Mouse (Mus musculus) CD8-positive naive resting alpha-beta T cell, adult 2 months (primary cell): ENCODE data around the gene Them4.
"Not testable (repeated sequence)": the region's sequence is repeated elsewhere in the genome, so short reads cannot be mapped to it uniquely, and the experiment has no call there.

ENCODE experiments used
- DNase-seq, 2 experiments: peaks; one replicate each; pipeline ENCODE4 v3.0.0; 2022; ENCODE audit warnings: low read depth in 2 of 2, low spot score in 2 of 2

The Them4 gene

DNA sequence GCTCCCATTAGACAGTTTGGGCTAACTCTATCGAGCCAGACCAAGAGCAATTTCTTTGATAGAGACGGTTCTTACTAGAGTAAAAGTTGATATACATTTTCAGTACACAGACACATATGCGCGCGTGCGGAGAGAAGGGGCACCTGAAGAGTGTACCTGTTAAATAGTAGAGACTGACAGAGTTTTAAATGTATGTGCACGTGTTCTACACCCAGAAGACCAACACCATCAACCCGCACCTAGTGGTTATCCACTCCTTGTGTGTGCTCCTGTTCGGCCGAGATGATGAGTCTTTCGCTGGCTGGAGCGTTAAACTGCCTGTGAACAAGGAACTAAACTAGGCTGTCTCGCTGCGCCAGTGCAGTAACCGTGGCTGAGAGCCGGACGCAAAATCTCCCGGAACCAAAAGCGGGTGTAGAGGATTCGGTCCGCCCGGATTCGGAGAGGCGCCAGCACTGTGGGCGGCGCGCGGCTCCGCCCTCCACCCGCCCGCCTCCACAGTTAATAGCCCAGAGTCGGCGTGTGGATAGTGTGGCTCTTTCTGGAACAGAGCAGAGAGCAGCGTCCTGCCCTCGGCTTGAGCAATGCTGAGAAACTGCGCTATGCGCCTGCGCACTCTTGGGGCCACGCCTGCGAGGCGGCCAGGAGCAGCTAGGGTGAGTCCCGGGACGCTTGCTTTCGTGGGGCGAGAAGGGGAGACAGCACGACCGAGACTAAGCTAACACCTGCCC is at the start of gene Them4:
Gene Them4 (plus strand): TSS at position 457 of the 731 bp plus-strand sequence.
- DNase-seq, result peak; percentile 78

DNA sequence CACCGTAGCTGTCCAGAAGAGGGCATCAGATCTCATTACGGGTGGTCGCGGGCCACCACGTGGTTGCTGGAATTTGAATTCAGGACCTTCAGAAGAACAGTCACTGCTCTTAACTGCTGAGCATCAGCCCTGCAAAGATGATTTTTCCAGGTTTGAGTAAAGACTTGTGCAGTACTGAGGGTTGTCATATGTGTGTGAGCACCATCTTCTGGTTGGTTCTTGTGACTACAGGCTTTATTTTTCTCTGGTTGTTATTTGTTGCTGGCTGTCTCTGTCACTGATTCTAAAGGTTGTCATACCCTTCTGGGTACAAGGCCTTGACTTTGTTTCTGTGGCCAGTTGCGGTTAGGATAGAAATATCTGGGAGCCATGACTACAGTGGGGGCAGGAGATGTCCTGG is 49.3 kb upstream of the Them4 start:
- DNase-seq, result no peak

DNA sequence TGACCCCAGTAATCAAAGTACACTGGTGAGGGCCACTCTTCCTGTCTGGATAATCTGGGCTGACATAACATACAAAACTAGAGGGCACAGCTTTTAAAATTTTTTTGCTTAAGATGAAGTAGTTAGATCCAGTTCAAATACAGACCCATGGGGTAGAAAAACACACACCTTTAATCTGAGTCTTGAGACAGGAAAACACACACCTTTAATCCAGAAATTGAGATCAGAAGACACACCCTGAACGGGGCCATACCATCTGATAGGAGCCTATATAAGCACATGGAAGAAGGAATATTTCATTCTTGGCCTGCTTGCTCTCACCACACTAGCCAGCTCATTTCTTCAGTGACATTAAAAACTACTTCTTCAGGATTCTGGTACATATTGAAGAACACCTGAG is 46.2 kb upstream of the Them4 start, which contains the start of gene Gm4778:
Gene Gm4778 (plus strand): TSS at position 301 of the 400 bp plus-strand sequence.
- DNase-seq, result not testable (repeated sequence)

DNA sequence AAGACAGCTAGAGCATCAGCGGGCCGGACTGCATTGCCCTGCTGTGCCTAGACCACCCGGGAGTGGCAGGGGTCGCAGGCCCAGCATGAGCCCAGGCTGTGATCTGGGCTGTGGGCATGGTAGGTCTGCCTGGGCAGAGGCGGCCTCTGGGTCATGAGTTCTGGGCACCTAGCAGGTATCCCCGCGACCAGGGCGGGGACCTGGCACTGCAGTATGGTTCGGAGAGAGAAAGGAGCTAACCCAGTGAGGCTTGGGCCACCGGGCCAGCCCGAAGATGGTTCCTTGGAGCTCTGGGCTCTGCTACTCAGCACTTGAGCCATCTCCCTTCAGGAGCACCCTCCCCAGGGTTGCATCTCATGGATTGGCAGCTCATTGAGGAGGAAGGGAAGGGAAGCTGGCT is 33.9 kb upstream of the Them4 start:
- no peak for DNase-seq

DNA sequence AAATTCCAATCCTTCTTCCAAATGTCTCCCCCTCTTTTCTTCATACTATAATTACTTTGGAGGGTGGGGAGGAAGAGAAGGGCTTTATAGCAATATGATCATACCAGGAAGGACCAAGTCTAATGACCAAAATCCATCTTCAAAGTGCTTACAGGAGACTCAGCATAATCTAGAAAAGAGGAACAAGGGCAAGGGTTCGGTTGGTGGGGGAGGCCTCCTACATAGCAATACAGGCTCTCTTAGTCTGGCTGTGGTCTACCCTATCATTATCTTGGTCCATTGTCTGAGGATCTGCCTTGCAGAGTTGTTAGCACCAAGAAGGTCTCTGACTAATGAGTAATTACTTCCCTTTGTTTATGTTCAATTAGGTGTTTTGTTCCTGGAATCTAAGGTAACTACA is 4.4 kb upstream of the Them4 start:
- DNase-seq, result no peak

DNA sequence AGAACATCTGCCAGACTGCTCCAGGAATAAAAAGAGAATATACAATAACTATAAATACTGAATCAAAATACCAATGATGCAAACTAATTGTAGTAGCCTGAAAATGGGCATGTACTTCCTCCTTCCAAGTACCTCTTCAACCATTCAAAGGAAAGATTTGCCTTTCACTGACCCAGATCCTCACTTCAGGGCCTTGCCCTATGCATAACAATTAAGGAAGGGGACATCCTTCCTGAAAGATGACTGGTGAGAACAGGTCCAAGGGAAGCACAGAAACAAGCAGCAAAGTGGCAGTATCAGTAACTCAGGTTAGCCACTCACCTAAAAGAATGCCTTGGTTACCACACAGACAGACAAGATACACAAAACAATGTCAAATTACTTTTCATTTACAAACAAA is 2.9 kb upstream of the Them4 start:
- no peak for DNase-seq

DNA sequence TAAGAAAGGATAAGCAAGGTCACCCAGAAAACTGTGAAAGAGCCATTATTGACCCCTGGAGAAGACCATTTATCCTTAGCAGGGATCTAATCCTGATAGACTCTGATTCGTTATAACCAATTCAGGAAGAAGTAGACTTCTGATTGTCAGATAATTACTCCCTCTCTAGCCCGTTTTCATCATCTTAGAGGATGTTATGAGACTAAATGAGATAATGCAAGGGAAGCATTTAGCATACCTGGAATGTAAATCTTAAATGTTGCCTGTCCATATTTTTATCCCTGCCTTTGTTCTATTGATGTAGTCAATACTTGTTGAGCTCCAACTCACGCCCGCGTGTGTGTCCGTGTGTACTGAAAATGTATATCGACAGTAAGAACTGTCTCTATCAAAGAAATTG is 602 bp downstream of the Them4 start:
- no peak for DNase-seq

DNA sequence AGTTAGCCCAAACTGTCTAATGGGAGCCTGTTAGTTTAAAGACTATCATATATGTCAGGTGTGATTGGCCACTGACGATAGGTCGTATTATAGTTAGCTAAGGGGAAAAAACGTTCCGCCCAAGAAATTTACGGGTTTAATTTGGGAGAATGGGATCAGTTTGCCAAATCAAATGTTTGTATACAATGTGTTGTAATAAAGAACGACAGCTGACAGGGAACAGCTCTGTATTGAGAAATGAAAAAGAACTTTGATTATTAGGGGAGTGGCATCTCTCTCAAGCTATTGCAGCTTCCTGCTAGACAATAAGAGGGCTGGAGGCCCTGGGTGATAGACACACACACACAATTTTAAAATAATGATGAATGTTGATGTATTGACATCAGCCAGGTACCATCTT is 1.0 kb downstream of the Them4 start:
- no peak for DNase-seq

DNA sequence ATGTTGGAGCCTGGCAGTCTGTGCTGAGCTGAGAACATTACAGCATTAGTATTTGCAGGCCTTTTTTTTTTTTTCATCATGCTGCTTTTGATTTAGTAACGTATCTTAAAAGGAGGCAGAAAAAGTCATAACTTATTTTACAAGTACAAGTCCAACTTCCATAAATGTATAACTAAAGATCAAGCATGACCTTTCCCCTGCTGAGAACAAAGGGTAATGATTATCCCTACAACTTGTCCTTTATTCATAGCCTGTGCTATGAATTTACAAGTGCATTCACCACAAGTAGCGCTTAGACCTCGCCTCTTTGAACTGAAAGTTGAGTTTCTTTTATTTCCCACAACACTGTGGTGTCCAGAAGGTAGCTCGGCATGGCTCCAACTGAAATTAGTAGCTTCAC is 1.5 kb downstream of the Them4 start:
- DNase-seq, result no peak

DNA sequence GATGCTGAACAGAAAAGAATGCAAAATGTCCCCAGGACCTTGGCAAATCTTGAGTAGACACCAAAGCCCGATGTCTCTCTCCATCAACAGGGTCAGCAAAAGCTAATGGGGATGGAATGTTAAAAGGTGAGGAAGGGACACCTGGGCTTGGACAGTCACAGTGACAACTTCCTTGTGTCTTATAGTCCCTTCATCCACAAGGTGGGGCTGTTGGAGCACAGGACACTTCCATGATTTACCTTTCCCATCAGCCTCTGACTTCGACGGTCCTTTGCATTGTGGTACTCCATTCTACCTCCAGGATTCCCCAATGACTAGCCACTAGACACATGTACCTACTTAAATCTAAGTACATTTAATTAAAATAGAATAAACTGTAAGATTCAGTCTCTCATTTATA is 18.8 kb downstream of the Them4 start:
- DNase-seq, result no peak

DNA sequence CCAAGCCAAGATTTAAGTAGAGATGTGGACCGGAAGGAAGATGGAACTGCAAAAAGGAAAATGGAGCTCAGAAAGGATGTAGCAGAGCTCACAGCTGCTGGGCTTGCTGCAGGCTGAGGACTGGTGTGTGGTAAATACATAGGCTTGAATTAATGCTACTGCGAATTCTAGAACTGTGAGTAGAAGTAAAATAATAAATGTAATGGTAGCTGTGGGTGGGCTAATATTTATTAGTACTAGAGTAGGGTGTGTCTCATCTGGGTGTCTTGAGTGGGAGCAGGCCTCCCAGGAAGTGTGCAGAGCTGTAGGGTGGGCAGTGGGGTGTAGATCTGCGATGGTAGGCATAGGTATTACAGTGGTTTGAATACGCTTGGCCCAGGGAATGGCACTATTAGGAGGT is 24.6 kb downstream of the Them4 start:
- DNase-seq, result no peak

DNA sequence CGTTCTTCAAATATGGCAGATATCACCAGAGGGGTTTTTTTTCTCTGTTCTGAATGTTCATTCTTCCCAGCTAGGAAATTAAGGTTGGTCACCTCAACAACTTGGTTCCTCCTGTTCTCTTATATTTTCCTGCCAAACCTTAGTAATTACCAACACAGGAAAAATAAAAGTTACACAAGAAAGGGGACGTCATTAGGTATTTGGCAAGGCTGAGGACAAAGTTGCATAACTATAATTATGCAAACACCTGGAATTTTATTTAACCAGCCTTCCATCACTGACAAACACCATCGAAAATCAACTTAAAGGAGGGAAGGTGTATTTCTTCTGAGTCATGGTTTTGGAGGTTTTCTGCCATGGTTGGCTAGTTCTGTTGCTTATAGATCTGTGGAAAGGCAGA is 28.6 kb downstream of the Them4 start:
- no peak for DNase-seq

DNA sequence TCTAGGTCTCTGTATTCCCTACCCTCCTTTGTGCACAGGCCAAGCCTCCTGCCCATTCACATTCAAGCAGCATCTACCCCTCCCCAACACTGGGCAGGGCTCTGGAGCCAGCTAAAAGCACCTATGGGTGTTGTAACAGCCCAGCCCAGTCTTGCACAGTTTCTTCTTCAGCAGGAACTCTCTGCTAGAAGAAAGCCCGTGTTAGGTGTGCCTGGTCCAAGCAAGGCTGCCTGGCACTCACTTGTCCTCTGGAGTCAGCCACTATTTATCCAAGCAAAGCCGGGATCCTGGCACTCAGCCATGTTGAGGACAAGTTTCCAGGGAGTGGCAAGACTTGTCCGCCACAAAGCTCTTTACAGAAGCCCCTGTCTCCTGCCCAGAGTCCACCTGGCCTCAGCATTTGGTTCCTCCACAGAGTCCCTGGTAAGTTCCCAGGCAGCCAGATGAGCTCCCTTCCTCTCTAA is 32.1 kb downstream of the Them4 start, which contains the start of gene Them5:
Gene Them5 (plus strand): TSS at position 141 of the 464 bp plus-strand sequence.
- DNase-seq, result no peak

DNA sequence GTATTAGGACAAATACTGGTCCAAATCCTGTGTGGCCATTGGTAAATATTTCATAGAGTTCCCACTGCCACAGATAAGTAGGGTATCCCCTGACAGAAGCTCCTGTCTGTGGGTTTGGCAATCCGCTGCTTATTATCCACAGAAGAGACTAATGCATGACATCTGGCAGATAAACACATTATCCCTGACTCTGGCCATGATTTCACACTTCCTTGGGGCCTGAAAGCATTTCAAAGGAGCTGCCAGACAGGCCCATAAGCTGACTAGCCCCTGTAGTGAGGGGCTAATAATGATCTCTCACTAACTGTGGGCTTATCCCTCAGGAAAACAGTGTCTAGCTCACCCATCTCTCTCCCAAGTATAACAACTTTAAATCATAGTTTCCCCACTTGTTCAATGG is 32.7 kb downstream of the Them4 start:
- no peak for DNase-seq

DNA sequence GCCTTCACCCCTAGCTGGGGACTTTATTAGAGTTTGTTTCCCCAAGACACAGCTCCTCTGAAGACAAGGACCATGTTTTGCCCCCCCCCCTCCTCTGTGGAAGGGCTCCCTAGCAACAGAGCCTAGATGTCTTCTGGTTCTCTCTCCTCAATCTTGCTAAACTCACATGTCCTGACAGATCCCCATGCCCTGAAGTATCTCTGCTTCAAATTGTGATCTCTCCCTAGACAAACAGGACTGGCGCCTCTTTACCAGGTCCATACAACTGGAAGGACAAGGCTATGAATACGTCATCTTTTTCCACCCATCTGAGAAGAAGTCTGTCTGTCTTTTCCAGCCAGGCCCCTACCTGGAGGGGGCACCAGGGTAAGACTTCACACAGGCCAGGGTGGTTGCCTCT is 34.3 kb downstream of the Them4 start:
- no peak for DNase-seq

DNA sequence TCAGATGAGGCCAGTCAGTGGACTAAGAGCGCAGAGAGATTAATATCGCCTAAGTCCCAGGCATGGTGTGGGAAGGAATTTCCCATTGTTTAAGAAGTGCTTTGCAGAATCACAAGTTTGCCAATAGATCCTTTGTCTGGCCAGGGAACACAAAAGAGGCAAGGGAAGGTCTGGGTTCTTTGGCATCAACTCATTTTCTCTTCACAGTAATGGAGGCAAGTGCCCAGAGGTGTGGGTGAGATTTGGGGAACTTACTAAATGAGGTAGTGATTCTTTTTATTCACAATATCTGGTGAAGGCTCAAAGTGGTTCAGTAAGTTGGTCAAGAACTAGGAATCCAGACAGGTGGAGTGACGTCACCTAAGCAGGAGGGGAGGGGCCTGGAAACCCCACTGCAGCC is 35.0 kb downstream of the Them4 start:
- DNase-seq, result no peak

DNA sequence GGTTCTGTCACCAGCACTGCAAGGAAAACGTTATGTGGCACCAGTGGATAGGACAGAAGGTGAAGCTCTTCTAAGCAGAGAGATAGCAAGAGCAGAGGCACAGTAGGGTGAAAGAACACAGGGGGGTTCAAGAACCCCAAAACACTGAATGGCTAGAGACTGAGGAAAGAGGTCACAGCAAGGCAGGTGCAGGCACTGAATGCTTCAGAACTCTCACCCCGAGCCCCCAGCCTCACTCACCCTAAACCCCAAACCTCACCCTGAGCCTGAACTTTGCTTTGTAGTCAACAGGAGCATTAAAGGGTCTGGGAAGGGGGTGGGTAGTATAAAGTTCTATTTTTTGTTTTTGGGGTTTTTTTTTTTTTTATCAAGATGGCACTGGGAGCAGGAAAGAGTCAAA is 38.3 kb downstream of the Them4 start:
- no peak for DNase-seq

DNA sequence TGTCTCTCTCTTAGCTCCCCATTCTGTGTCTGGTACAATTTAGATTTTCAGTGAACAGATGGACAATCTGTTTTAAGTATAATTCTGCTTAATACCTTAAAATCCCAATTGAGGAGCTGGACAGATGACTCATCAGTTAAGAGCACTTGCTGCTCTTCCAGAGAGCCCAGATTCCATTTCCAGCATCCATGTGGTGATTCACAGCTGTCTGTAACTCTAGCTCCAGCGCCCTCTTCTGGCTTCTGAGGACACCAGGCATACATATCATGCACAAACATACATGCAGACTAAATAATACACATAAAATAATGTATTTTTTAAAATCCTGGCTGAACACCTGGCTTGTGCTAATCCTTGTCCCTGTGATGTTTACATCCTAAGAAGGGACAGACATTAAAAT is 50.9 kb downstream of the Them4 start:
- DNase-seq, result no peak

DNA sequence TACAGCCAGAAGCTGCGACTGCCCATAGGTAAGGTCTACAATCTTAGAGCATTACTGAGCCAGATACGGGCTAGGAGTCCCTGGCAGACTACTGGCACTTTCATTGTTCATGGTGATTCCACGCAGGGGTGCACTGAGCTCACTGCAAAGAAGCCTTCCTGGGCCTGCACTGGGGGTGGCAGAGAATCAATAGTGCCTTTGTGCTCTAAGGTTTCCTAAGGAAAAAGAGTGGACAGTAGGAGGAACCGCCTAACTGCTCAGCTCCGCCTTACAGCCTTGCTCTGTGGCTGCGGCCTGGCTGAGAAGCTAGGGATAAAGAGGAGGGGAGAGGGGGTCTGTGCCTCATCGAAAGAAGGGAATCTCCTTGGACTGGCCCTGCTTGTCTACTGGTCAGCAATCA is 52.2 kb downstream of the Them4 start, which contains the start of gene C2cd4d:
Gene C2cd4d (plus strand): TSS at position 301 of the 400 bp plus-strand sequence.
- DNase-seq, result no peak

DNA sequence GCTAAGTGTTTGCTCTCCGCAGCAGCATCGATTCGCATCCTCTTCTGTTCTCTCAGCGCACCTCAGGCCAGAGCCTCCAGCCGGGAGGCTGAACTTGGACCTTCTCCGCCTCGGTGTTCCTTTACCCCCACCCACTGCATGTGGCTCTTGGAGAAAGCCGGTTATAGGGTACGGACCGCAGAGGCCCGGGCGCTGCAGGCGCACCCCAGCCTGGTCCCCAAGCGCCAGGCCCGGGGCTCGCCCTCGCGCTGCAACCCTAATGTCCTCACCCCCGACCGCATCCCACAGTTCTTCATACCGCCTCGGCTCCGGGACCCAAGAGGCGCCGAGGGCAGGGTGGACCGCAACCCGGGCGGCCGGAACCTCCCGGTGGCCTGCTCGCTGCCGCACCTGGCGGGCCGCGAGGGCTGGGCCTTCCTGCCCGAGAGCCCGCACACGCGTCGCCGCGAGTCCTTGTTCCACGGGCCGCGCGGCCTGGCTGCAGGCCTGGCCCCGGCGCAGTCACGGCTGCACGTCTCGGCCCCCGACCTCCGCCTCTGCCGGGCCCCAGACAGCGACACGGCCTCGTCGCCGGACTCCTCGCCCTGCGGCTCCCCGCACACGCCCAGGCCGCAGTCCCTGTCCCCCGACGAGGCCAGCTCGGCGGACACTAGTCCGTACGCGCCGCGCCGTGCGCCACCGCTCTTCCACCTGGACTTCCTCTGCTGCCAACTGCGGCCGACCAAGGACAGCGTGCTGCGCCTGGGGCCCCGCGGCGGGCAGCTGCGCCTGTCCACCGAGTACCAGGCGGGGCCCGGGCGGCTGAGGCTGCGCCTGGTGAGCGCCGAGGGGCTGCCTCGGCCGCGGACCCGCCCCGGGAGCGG is 53.6 kb downstream of the Them4 start:
- no peak for DNase-seq

DNA sequence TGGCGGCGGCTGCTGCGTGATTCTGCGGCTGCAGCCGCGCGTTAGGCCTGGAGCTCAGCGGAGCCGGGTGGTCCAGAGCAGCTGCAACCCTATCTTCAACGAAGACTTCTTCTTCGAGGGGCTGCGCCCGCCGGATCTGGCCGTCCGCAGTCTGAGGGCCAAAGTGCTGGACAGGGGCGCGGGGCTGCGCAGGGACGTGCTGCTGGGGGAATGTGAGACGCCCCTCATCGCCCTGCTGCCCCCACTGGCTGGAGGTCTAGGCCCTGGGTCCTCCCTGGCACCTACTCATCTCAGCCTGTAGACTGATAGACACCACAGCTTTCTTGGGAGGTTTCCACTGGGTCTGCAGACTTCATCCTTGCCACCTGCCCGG is 54.3 kb downstream of the Them4 start:
- no peak for DNase-seq

DNA sequence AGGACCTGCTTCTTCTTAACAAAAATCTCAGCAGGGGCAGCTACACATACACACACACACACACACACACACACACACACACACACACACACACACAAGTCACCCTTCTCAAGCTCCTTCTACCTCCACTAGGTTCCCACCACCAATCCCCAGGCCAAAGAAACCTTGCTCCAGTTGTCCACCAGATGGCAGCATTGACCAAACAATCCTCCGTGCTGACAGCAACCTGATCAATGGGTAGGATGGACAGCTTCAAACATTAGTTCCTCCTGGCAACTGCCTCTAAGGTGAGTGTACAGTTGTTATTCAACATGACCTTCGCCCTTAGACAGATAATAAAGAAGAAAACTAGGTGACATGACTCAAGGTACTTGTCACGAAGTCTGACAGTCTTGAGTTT is 56.9 kb downstream of the Them4 start:
- peak; percentile 72 to 81 for DNase-seq
